ENCODE assay signal across 25 mouse cellular contexts in the genomic region with DNA sequence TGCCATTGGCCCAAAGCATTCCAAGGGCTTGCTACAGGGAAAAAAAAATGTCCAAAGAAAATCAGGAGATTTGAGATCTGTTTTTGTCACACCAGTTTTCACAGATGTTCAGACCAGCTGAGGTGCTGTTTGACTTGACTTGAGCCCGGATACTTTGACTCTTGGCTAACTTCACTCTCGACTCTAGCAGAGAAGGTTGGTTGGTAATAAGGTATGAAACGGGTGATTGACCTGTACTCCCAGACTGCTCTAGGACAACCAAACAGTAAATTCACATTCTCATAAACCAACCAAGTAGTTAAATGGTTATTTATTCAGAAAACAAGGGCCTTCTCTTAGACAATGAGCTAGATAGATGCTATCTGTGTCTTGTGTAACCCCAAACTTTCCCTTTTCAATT. TPM values are rescaled to one million over a fixed set of nuclear protein-coding genes. Genes with fewer than 3 reads are reported as not detected.
"Had no signal": no experiment of that assay in that cellular context is flagged by ENCODE, and none has a peak within 500 bp of the region (broad histone marks: within the 10 kb centered on the region; RNA-seq: fewer than 3 reads in every experiment).

No protein-coding gene starts in this region.

- H3K4me3 ChIP-seq: heart, adult 2 months; heart, embryonic 13.5 days; heart, embryonic 15.5 days; hindbrain, embryonic 13.5 days; hindbrain, embryonic 15.5 days; limb, embryonic 13.5 days; limb, embryonic 15.5 days; liver, embryonic 12.5 days had no signal

- H3K27me3 ChIP-seq: heart, embryonic 15.5 days; hindbrain, embryonic 13.5 days; hindbrain, embryonic 15.5 days; limb, embryonic 15.5 days had no signal

- H3K4me1 ChIP-seq: liver, embryonic 12.5 days had no signal

- H3K27ac ChIP-seq: heart, adult 2 months; heart, embryonic 13.5 days; heart, embryonic 15.5 days; hindbrain, embryonic 15.5 days; hindbrain, postnatal 0 days; limb, embryonic 13.5 days; limb, embryonic 15.5 days; liver, embryonic 12.5 days; liver, embryonic 14.5 days had no signal

- H3K36me3 ChIP-seq: heart, embryonic 13.5 days; heart, embryonic 15.5 days; hindbrain, embryonic 13.5 days; hindbrain, embryonic 15.5 days; limb, embryonic 13.5 days; limb, embryonic 15.5 days; liver, embryonic 12.5 days had no signal

- H3K4me2 ChIP-seq: heart, embryonic 11.5 days; heart, embryonic 13.5 days; heart, embryonic 15.5 days; hindbrain, embryonic 13.5 days; hindbrain, embryonic 15.5 days; limb, embryonic 13.5 days; limb, embryonic 15.5 days; liver, embryonic 12.5 days had no signal

- H3K9me3 ChIP-seq: heart, embryonic 13.5 days; heart, embryonic 15.5 days; hindbrain, embryonic 13.5 days; hindbrain, embryonic 15.5 days; limb, embryonic 13.5 days; limb, embryonic 15.5 days; liver, embryonic 12.5 days had no signal

- DNase-seq: forebrain, postnatal 0 days; gastrocnemius, postnatal 14 days; gastrocnemius, postnatal 36 days; heart, adult 11 months; heart, adult 2 months; heart, postnatal 14 days; heart, postnatal 36 days; layer of hippocampus, adult 9-11 months; layer of hippocampus, postnatal 36 days; left cerebral cortex, postnatal 4 days; lung, adult 18-20 months had no signal

- H3K9ac ChIP-seq: forebrain, postnatal 0 days; heart, embryonic 13.5 days; heart, embryonic 15.5 days; hindbrain, embryonic 13.5 days; hindbrain, embryonic 15.5 days; limb, embryonic 13.5 days; limb, embryonic 15.5 days; liver, embryonic 12.5 days; liver, embryonic 14.5 days had no signal

- ATAC-seq: forebrain, postnatal 0 days; hindbrain, postnatal 0 days; intestine, embryonic 16.5 days; liver, embryonic 12.5 days had no signal

RNA-seq across cellular contexts. Expression of a gene that starts 43.4 kb away (rescaled TPM):
- polyA plus RNA-seq: forebrain, postnatal 0 days; heart, adult 2 months; heart, embryonic 15.5 days; heart, postnatal 0 days; hindbrain, embryonic 11.5 days; hindbrain, embryonic 13.5 days; hindbrain, postnatal 0 days; limb, embryonic 11.5 days; limb, embryonic 15.5 days had no signal
